Mouse (Mus musculus): ENCODE data around the gene Fundc1.
"Not testable (repeated sequence)": the region's sequence is repeated elsewhere in the genome, so short reads cannot be mapped to it uniquely, and the experiment has no call there.

The Fundc1 gene

GRCm38 (mm10) chrX:17571621-17572459 is at the start of gene Fundc1:
TSS of gene Fundc1 (minus strand) at chrX:17572325.
- peak; percentile 91 for DNase-seq

- DNase-seq = no peak
Observed at GRCm38 (mm10) chrX:17611253-17611652, 39.1 kb upstream of the Fundc1 start.

GRCm38 (mm10) chrX:17608763-17609162 is 36.6 kb upstream of the Fundc1 start:
- DNase-seq = no peak

GRCm38 (mm10) chrX:17607668-17608067 is 35.5 kb upstream of the Fundc1 start:
- DNase-seq = no peak

- DNase-seq = no peak
Observed at GRCm38 (mm10) chrX:17593331-17593730, 21.2 kb upstream of the Fundc1 start.

GRCm38 (mm10) chrX:17590745-17591144 is 18.6 kb upstream of the Fundc1 start:
- no peak for DNase-seq

GRCm38 (mm10) chrX:17571271-17571620 is 879 bp downstream of the Fundc1 start:
- DNase-seq = no peak

GRCm38 (mm10) chrX:17568670-17569069 is 3.5 kb downstream of the Fundc1 start:
- no peak for DNase-seq

- DNase-seq = no peak
Observed at GRCm38 (mm10) chrX:17565743-17566142, 6.4 kb downstream of the Fundc1 start.

GRCm38 (mm10) chrX:17564732-17565131 is 7.4 kb downstream of the Fundc1 start:
- no peak for DNase-seq

GRCm38 (mm10) chrX:17558746-17559145 is 13.4 kb downstream of the Fundc1 start:
- no peak for DNase-seq

- DNase-seq = no peak
Observed at GRCm38 (mm10) chrX:17554488-17554887, 17.6 kb downstream of the Fundc1 start.

- DNase-seq = not testable (repeated sequence)
Observed at GRCm38 (mm10) chrX:17551586-17551985, 20.5 kb downstream of the Fundc1 start.

GRCm38 (mm10) chrX:17547143-17547806 is 24.9 kb downstream of the Fundc1 start:
- no peak for DNase-seq

GRCm38 (mm10) chrX:17544860-17545492 is 27.1 kb downstream of the Fundc1 start:
- no peak for DNase-seq

GRCm38 (mm10) chrX:17537701-17538100 is 34.4 kb downstream of the Fundc1 start:
- no peak for DNase-seq

- DNase-seq = no peak
Observed at GRCm38 (mm10) chrX:17527008-17527407, 45.1 kb downstream of the Fundc1 start.

- DNase-seq = no peak
Observed at GRCm38 (mm10) chrX:17521221-17521716, 50.9 kb downstream of the Fundc1 start.

- DNase-seq = no peak
Observed at GRCm38 (mm10) chrX:17520086-17520485, 52.0 kb downstream of the Fundc1 start.

- no peak for DNase-seq
Observed at GRCm38 (mm10) chrX:17514012-17514411, 58.1 kb downstream of the Fundc1 start.

- DNase-seq = no peak
Observed at GRCm38 (mm10) chrX:17512021-17512602, 60.0 kb downstream of the Fundc1 start.
